Mouse (Mus musculus): ENCODE results near the gene Srpk3.
"Not testable (repeated sequence)": the region's sequence is repeated elsewhere in the genome, so short reads cannot be mapped to it uniquely, and the experiment has no call there.

- TF ChIP-seq POLR2A (IDR thresholded peaks at IDR 0.05; ENCODE audit: insufficient read depth, low read depth, low read length); CTCF (IDR thresholded peaks at IDR 0.05); EP300 (IDR thresholded peaks at IDR 0.05; ENCODE audit: insufficient read depth, low read depth, low read length): not testable (repeated sequence)
Observed at GRCm38 (mm10) chrX:73739841-73740240, 34.4 kb upstream of the Srpk3 start.

Data from heart, adult 2 months (tissue).